Mouse (Mus musculus) inflammation-experienced regulatory T-cells, adult 6 months (primary cell): Measurements from ENCODE around the gene Inip. TPM values are rescaled to one million over a fixed set of nuclear protein-coding genes. Genes with fewer than 3 reads are reported as not detected.

Experiments used
- polyA plus RNA-seq, 3 experiments: library from polyadenylated mRNA; unstranded; fragments of 100-300 nt; shearing (Covaris generic); gene quantifications; one replicate each; pipeline ENCODE4 v1.2.1; 2017

Inip gene
- polyA plus RNA-seq, 3 experiments from 2014 or later = 48.4 to 49.9 (median 49.5) TPM

Other genes starting within 250 kb of the Inip start
- gene Hsdl2, start 220.0 kb downstream of the Inip start, polyA plus RNA-seq = 10 to 100 TPM; 34.5 to 47.5 (median 41.4) TPM
- 10 to 100 TPM in 1 of 3 experiments, 1 to 10 TPM in 2; 7.0 to 25.5 (median 10.0) TPM for gene E130308A19Rik, start 175.4 kb downstream of the Inip start, polyA plus RNA-seq
- 1 to 10 TPM; 2.6 to 3.6 (median 2.8) TPM for gene Snx30, start 4.3 kb upstream of the Inip start, polyA plus RNA-seq
- gene Slc46a2, start 113.5 kb upstream of the Inip start, polyA plus RNA-seq = under 1 TPM; 0.19 to 0.33 (median 0.20) TPM
- not detected for gene Mup4, start 159.1 kb upstream of the Inip start, polyA plus RNA-seq
- not detected for gene Mup6, start 162.7 kb upstream of the Inip start, polyA plus RNA-seq